Mouse (Mus musculus): Measurements from ENCODE around the gene Qk. TPM values are rescaled to one million over a fixed set of nuclear protein-coding genes. Genes with fewer than 3 reads are reported as not detected.

Gene Qk
- polyA plus RNA-seq, 1 experiment from 2014 or later: 59.4 TPM

DNA sequence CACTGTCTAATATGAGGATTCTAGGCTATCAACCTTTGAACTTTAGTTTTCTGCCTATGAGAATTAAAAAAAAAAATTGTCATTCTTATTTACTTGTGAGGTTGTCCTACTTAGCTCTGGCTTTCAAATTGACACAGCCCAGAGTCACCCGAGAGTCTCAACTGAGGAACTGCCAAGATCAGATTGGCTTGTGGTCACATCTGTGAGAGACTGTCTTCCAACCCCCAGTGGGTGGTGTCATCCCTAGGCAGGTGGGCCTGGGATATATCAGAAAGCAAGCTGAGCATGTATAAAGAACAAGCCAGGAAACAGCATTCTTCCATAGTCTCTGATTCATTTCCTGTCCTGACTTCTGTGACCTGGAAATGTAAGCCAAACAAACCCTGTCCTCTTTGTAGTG, 128.8 kb downstream of the Qk start:
- H3K4me1 ChIP-seq (replicated peaks; ENCODE audit: control insufficient read depth, insufficient read depth, low read length): peaks cover 9% of the 10 kb centered on the region; the same call in 1 of the 2 replicates
- no peak overlapping the region for H3K9ac ChIP-seq
- ATAC-seq (ENCODE audit: low FRiP score): no peak
- H3K4me2 ChIP-seq (replicated peaks): no peak overlapping the region
- WGBS: 81% methylated on average over 1 of the region's 1 CpGs
- H3K27me3 ChIP-seq (ENCODE audit: control insufficient read depth, insufficient read depth, low read length): no peaks in the 10 kb centered on the region
- no peak overlapping the region for H3K27ac ChIP-seq
- no peaks in the 10 kb centered on the region for H3K9me3 ChIP-seq (ENCODE audit: control insufficient read depth, low read length)
- DNase-seq (ENCODE audit: low spot score): no peak
- no peaks in the 10 kb centered on the region for H3K36me3 ChIP-seq (replicated peaks; ENCODE audit: control insufficient read depth, insufficient read depth)
- H3K4me3 ChIP-seq (replicated peaks; ENCODE audit: low read length): no peak overlapping the region

GRCm38 (mm10) chr17:10188481-10188880, 131.2 kb downstream of the Qk start:
- no peak for DNase-seq (ENCODE audit: low spot score)

DNA sequence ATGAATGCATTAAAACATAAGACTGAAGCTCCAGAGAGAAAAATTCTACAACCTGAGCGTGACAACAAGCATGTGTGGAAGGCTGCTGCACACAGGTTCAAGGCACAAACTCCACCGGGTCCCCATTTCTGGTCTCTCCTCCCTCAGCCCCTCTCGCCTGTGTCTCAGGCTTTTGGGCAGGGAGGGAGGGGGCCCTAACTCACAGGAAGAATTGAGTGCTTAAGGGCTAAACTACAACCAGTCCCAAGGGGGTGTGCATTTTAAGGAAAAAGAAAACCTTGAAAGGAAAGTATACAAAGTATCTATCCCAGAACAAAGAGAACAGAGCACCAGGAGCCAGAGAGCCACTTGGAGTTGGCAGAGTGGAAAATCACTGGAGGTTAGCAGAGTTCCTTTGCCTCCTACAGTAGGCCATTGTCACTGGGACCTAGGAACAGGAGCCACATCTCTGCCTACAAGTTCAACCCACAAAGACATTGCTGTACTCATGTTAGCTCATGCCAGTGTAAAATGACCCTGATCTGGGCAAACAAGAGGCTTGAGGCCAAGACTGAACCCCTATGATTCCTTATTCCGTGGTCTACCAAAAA, 132.1 kb downstream of the Qk start:
- 68% methylated on average over 4 of the region's 4 CpGs for WGBS
- H3K36me3 ChIP-seq (replicated peaks; ENCODE audit: control insufficient read depth, insufficient read depth): no peaks in the 10 kb centered on the region
- H3K4me3 ChIP-seq (replicated peaks; ENCODE audit: low read length): no peak overlapping the region
- no peak overlapping the region for H3K4me2 ChIP-seq (replicated peaks)
- H3K9me3 ChIP-seq (ENCODE audit: control insufficient read depth, low read length): no peaks in the 10 kb centered on the region
- no peak overlapping the region for H3K9ac ChIP-seq
- no peaks in the 10 kb centered on the region for H3K27me3 ChIP-seq (ENCODE audit: control insufficient read depth, insufficient read depth, low read length)
- DNase-seq (ENCODE audit: low spot score): no peak
- ATAC-seq (ENCODE audit: low FRiP score): 0 out of 2 replicates have a peak, but pooled peaks have one; percentile 44
- H3K27ac ChIP-seq: peak overlapping the region; percentile 57; the same call in 1 of the 2 replicates
- H3K4me1 ChIP-seq (replicated peaks; ENCODE audit: control insufficient read depth, insufficient read depth, low read length): peaks cover 9% of the 10 kb centered on the region; the same call in 1 of the 2 replicates

More at GRCm38 (mm10) chr17:10188481-10188880, 131.2 kb downstream of the Qk start:
- H3K4me1 ChIP-seq (replicated peaks; ENCODE audit: control insufficient read depth, insufficient read depth, low read length): peaks cover 9% of the 10 kb centered on the region; the same call in 1 of the 2 replicates
- no peak overlapping the region for H3K4me3 ChIP-seq (replicated peaks; ENCODE audit: low read length)
- H3K27me3 ChIP-seq (ENCODE audit: control insufficient read depth, insufficient read depth, low read length): no peaks in the 10 kb centered on the region
- no peak overlapping the region for H3K4me2 ChIP-seq (replicated peaks)
- H3K36me3 ChIP-seq (replicated peaks; ENCODE audit: control insufficient read depth, insufficient read depth): no peaks in the 10 kb centered on the region
- peak overlapping the region; percentile 57 for H3K27ac ChIP-seq
- no peak for ATAC-seq (ENCODE audit: low FRiP score)
- H3K9me3 ChIP-seq (ENCODE audit: control insufficient read depth, low read length): no peaks in the 10 kb centered on the region
- 61% methylated on average over 3 of the region's 3 CpGs for WGBS
- no peak overlapping the region for H3K9ac ChIP-seq

- ATAC-seq (ENCODE audit: low FRiP score): no peak
- H3K4me3 ChIP-seq (replicated peaks; ENCODE audit: low read length): no peak overlapping the region
- WGBS: 64% methylated on average over 6 of the region's 6 CpGs
Observed at GRCm38 (mm10) chr17:10181761-10182160, 137.9 kb downstream of the Qk start.

DNA sequence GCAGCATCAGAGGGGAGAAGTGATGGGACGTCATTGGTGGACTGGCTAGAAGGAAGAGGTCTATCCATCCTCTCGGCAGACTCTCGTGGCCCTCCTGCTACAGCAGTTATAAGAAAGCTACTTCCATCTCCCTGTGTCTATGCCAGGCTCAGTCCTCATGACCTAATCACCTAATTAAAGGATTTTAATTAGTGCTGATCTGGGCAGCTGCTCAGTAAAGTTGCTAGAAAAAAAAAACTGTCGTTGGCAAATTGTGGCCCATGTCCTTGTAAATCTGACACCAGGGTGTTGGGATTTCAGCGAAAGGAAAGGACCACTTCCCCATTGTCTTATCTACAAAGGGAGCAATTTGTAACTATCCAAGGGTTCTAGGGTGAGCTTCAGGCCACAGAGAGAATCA, 142.6 kb downstream of the Qk start:
- no peak for DNase-seq (ENCODE audit: low spot score)
- ATAC-seq (ENCODE audit: low FRiP score): no peak
- no peak overlapping the region for H3K27ac ChIP-seq
- H3K4me1 ChIP-seq (replicated peaks; ENCODE audit: control insufficient read depth, insufficient read depth, low read length): no peaks in the 10 kb centered on the region
- H3K9ac ChIP-seq: no peak overlapping the region
- H3K27me3 ChIP-seq (ENCODE audit: control insufficient read depth, insufficient read depth, low read length): no peaks in the 10 kb centered on the region
- H3K9me3 ChIP-seq (ENCODE audit: control insufficient read depth, low read length): no peaks in the 10 kb centered on the region
- no peak overlapping the region for H3K4me2 ChIP-seq (replicated peaks)
- no peak overlapping the region for H3K4me3 ChIP-seq (replicated peaks; ENCODE audit: low read length)
- no peaks in the 10 kb centered on the region for H3K36me3 ChIP-seq (replicated peaks; ENCODE audit: control insufficient read depth, insufficient read depth)
- 60% methylated on average over 5 of the region's 5 CpGs for WGBS

More at GRCm38 (mm10) chr17:10181761-10182160, 137.9 kb downstream of the Qk start:
- DNase-seq (ENCODE audit: low spot score): no peak
- no peak overlapping the region for H3K9ac ChIP-seq
- H3K36me3 ChIP-seq (replicated peaks; ENCODE audit: control insufficient read depth, insufficient read depth): no peaks in the 10 kb centered on the region
- H3K4me2 ChIP-seq (replicated peaks): no peak overlapping the region
- no peaks in the 10 kb centered on the region for H3K27me3 ChIP-seq (ENCODE audit: control insufficient read depth, insufficient read depth, low read length)
- no peaks in the 10 kb centered on the region for H3K9me3 ChIP-seq (ENCODE audit: control insufficient read depth, low read length)
- H3K4me1 ChIP-seq (replicated peaks; ENCODE audit: control insufficient read depth, insufficient read depth, low read length): no peaks in the 10 kb centered on the region
- H3K27ac ChIP-seq: no peak overlapping the region

- Histone ChIP-seq H3K4me3 (replicated peaks; ENCODE audit: low read length) (no peak overlapping the region), H3K4me2 (replicated peaks) (no peak overlapping the region), H3K9ac (no peak overlapping the region), H3K27me3 (ENCODE audit: control insufficient read depth, insufficient read depth, low read length) (no peaks in the 10 kb centered on the region), H3K36me3 (replicated peaks; ENCODE audit: control insufficient read depth, insufficient read depth) (no peaks in the 10 kb centered on the region), H3K9me3 (ENCODE audit: control insufficient read depth, low read length) (no peaks in the 10 kb centered on the region; the same call in 1 of the 2 replicates), H3K27ac (no peak overlapping the region), H3K4me1 (replicated peaks; ENCODE audit: control insufficient read depth, insufficient read depth, low read length) (no peaks in the 10 kb centered on the region)
- DNase-seq (ENCODE audit: low spot score) (no peak), ATAC-seq (ENCODE audit: low FRiP score) (no peak)
- WGBS: 89% methylated on average over 3 of the region's 3 CpGs
Observed at GRCm38 (mm10) chr17:10161258-10161657, 158.4 kb downstream of the Qk start.

DNA sequence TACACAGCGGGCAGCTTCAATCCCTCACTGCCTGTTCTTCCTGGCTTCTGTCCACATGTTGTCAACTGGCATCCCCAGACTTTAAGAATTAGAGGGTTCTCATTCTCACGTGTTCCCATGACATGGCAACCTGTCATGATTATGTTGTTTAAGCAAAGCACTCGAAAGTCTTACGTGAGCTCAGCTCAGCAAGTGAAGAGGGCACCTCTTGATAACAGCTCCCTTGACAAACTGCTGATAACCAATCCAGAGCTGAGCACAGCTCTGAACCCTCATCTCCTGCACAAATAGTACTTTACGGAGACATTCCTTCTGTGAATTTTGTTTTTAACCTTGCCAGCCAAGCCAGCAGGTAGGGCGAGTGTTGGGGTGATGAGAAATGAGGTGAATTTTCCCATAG, 159.2 kb downstream of the Qk start:
- H3K4me3 ChIP-seq (replicated peaks; ENCODE audit: low read length): no peak overlapping the region
- H3K4me1 ChIP-seq (replicated peaks; ENCODE audit: control insufficient read depth, insufficient read depth, low read length): no peaks in the 10 kb centered on the region
- DNase-seq (ENCODE audit: low spot score) (no peak), ATAC-seq (ENCODE audit: low FRiP score) (no peak)
- H3K4me2 ChIP-seq (replicated peaks): no peak overlapping the region
- H3K27ac ChIP-seq: no peak overlapping the region
- no peaks in the 10 kb centered on the region for H3K27me3 ChIP-seq (ENCODE audit: control insufficient read depth, insufficient read depth, low read length)
- H3K9me3 ChIP-seq (ENCODE audit: control insufficient read depth, low read length): no peaks in the 10 kb centered on the region; the same call in 1 of the 2 replicates
- H3K9ac ChIP-seq: no peak overlapping the region
- H3K36me3 ChIP-seq (replicated peaks; ENCODE audit: control insufficient read depth, insufficient read depth): no peaks in the 10 kb centered on the region
- 92% methylated on average over 6 of the region's 6 CpGs for WGBS

DNA sequence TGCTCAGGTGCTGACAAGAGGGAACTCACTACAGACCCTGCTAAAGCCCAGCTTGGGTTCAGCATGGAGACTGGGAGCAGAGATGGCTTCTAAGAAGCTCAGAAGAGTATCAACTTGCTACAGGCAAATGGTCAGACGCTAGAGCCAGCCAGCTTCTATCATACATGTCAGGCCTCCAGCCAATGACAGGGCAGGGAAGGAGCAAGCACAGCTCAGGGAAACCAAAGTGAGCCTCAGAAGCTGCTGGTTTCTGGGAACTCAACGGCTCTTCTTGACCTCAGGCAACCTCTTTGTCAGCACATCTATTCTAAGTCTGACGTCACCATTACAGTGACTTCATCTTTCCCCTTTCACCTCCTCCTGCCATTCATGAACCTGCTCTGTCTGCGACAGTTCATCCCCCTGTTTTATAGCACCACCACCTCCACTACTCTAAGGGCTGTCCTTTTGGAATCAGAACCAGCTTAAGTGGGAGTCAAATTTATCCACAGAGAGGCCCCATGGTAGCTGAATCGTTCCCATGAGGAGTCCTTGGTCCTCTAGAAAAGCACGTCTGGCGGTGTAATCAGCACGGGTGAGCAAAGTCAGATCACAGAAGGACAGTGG, 166.7 kb downstream of the Qk start:
- WGBS: 61% methylated on average over 8 of the region's 8 CpGs
- DNase-seq (ENCODE audit: low spot score) (no peak), ATAC-seq (ENCODE audit: low FRiP score) (no peak)
- Histone ChIP-seq H3K9ac (no peak overlapping the region), H3K9me3 (ENCODE audit: control insufficient read depth, low read length) (no peaks in the 10 kb centered on the region; the same call in 1 of the 2 replicates), H3K36me3 (replicated peaks; ENCODE audit: control insufficient read depth, insufficient read depth) (no peaks in the 10 kb centered on the region), H3K27me3 (ENCODE audit: control insufficient read depth, insufficient read depth, low read length) (no peaks in the 10 kb centered on the region), H3K27ac (no peak overlapping the region), H3K4me2 (replicated peaks) (no peak overlapping the region), H3K4me3 (replicated peaks; ENCODE audit: low read length) (no peak overlapping the region), H3K4me1 (replicated peaks; ENCODE audit: control insufficient read depth, insufficient read depth, low read length) (0 out of 2 replicates have a peak, but pooled peaks cover 7% of the 10 kb centered on the region)

Measured in hindbrain, embryonic 14.5 days (tissue).